Mouse (Mus musculus) forelimb bud, embryonic 11.5 days (tissue): Measurements from ENCODE around the gene Krt80.
A peak's percentile ranks its signal among the peaks of the same experiment; 100 is the strongest.

Source experiments
- DNase-seq: peaks from one replicate; pipeline ENCODE4 v3.0.0-alpha.2; 2012; ENCODE audit warnings: low read depth, low spot score

Gene Krt80

DNA sequence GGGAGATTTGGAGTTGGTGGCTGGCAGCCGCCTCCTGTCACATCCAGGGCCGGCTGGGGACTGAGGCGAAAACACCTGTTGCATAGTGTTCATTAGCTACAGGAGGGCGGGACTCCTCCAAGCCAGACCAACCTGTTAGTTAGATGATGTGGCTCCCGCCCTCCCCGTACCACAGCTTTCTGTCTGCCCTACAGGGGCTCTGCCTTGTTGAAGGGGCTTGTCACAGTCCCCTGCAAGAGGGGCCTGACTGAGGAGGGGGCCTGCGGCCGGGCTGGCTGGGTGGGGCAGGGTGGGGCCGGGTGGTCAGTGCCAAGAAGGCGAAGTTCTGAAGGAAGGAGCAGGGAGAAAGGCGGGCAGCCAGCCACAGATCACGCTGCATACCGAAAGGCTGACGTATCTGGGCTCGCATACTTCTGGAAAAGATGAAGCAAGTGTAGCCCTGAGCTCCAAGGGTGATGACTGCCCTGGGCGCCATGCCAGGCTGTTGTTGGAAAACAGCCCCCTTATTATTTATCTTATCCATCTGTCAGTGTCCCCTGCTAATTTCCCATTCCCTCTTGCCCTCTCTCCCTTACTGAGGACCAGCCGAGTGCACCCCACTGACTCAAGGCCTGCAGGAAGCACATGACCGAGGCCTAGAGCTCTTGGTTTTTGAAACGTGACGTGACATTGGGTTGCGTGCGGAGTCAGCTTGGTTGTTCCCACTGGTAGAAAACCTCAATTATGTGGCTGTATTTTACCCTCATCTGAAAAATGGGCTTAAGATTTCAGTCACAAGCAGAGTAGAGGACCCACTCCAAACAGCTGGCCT lies at the start of gene Krt80:
Gene Krt80 (minus strand): TSS at position 62 of the 811 bp plus-strand sequence.
- no peak for DNase-seq

DNA sequence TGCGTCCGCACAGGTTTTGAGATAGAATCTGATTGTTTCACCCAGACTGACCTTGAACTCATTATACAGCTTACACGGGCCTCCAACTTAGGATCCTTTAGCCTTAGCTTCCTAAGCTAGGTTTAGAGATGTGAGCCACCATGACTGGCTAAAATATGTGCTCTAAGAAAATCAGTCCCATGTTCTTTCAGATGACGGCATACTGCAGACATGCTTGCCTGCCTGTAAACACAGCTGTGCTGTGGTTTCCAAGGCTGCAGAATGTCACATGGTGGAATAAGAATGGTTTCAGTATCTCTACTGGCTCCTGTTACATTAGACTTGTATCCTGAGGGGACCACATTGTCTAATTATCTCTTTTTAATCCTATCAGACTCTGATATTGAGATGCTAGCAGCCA lies 49.0 kb upstream of the Krt80 start:
- no peak for DNase-seq

DNA sequence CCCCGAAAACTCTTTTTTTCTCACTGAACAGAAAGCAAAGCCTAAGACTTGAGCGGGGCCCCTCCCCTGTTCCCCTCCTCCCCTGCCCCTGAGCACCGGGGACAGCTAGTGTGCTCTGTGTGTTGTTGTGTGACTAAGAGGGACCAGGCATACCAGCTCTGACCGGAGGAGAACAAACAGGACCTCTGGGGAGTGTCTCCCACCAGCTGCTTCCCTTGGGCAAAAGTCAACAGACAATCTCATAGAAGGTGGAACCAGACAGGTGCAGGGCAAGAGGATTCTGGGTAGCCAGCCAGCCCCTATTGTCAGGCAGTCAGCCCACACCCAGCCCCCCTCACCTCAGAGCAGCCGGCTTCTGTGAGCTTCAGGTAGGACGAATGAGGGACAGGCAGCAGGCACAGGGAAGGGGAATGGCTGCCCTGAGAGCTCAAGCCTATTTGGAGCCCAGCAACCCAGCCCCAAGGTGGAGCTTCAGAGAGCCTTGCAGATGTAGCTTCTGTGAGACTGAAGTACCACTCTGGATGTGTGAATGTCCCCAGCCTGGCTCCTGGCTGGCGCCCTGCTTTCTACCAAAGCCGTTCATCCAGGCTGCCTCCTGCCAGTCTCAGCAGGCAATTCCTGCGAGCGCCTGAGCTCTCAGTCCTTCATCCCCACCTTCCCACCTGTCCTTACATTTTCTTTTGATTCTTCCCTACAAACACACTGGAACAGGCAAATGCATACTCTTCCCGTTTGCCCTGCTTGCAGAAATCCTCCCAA lies 45.0 kb upstream of the Krt80 start:
- DNase-seq = no peak

DNA sequence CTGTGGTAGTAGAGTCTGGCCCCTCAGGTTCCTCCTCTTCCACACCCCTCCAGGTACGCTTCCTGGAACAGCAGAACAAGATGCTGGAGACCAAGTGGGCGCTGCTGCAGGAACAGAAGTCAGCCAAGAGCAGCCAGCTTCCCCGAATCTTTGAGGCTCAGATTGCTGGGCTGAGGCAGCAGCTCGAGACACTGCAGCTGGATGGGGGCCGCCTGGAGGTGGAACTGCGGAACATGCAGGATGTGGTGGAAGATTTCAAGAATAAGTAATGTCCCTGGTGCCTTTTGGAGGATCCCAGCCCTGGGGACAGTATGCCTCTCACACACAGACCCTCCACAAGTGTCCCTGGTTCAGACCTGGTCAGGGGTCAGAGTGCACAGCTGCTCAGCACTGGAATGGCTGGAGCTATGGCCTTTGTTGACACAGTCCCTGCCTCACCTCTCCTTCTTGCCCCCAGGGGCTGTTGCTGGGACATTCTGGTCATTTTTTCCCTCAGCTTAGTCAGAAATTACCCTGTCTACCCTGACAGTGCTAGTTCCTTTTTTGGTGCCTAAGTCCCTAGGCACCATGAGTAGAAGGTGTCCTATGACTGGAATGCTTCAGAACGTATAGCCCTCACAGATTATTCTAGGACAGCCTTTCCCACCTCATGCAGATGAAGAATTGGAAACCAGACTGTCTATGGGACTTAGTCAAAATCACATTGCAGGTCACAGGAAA lies 44.1 kb upstream of the Krt80 start:
- DNase-seq = no peak

DNA sequence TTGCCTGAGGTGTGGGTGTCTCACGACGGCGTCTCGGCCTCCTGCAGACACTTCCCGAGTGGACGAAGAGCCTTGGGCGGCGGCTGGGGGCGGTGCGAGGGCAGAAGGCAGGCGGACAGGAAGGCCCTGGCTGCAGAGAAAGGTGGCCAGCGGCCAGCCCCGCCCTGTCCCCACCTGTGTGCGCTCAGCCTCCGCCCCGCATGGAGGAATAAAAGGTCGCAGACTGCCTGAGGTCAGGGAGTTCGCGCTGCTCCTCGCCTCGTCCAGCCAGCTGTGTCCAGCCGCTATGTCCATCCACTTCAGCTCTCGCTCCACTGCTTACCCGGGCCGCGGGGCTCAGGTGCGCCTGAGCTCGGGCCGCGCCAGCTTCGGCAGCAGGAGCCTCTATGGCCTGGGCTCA lies 42.2 kb upstream of the Krt80 start:
- no peak for DNase-seq

DNA sequence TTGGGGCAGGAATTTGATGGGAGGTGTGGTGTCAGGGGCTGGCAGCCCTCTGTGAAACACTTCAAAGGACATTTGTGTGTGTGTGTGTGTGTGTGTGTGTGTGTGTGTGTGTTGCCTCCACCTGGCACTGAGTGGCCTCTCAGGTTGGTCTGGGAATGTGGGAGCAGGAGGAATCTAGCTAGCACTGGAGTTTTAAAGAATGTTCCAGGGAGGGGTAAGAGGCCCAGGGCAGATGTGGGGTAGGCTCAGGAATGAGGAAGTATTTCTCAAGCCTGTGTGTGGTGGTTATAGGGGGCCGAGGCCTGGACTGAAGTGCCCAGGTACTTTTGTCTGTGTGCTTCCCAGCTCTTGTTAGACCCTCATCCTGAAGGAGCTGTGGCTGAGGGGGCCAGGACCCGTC lies 40.8 kb upstream of the Krt80 start, which contains the start of gene Krt7:
Gene Krt7 (plus strand): TSS at position 269 of the 400 bp plus-strand sequence.
- peak; percentile 49 for DNase-seq

DNA sequence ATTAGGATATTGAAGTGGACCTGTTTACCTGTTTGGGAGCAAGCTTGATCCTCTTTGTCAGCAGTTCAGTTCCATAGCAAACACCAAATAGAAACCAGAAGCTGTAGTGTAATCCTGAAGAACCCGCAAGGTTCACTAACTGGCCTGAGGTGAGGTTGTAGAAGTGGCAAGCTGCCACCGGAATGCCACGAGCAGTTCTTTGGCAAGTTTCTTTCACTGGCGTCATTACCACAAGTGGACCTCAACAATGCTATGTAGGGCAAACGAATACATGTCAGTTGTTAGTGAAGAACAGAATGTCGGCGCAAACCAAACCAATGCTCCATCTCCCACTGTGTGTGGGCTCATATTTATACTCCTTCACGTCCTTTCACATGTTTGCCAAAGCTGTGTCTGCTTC lies 28.3 kb upstream of the Krt80 start:
- no peak for DNase-seq

DNA sequence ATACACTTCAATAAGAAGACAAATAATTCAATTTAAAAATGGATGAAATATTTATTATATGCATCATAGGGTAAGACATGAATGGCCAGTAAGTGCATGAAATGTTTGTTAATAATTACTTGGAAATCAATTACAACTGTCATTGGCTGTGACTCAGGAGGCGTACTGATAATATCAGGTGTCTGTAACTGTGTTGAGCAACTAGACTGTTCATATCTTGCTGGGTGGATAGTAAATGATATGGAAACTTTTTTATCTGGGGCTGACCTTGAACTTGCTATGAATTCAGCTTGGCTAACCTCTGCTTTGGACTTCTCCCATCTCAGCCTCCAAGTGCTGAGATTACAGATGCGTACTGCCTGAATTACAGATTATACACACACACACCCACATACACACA lies 27.7 kb upstream of the Krt80 start:
- DNase-seq = no peak

DNA sequence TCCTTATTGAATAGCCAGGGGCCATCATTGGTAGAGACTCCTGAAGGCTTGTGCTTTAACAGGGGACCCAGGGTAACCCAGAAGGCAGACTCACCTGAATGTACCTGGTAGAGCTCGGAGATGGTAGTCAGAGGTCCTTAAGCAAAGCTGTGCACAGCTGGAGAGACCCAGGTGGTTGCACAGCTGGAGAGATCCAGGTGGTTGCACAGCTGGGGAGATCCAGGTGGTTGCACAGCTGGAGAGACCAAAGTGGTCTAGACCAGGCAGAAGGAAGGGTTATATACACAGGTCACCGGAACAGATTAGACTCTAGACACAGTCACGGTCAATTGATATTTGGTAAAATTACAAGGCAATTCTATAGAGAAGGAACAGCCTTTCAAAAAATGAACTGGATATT lies 27.0 kb upstream of the Krt80 start:
- DNase-seq = peak; percentile 48

DNA sequence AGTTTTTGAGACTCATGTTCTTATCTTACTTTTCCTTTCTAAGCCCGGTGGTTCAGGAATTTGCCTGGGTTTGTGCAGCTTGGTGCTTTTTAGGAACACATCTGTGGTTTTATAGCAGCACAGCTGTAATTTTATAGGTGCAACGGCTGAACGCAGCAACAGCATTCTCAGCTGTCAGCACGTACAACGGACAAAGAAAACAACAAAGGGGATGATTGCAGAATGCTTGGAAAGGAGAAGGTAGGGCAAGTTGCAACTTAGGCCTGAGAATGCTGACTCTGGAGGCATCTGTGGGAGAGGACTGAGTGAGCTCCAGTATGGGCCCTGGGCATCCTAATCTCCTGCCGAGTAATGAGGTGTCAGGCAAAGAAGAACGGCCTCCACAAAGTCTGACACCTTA lies 26.5 kb upstream of the Krt80 start:
- DNase-seq = peak; percentile 76

DNA sequence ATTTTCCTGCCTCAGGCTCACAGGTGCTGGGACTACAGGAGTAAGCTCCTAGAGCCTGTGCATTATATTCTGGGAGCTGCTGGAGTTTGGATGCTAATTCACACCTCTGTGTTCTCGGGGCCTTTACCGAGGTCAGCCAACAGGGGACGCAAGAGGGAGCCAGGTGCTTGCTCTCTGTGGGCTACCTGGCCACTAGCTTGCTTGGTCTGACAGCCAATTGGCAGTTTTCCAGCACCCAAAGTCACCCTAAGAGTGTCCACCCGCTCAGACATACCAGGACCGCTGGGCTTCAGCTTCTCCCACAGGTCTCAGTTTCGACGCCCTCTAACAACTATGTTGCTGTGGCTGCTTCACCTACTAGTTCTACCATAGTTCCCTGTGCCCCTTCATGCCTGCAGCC lies 24.9 kb upstream of the Krt80 start:
- DNase-seq = no peak

DNA sequence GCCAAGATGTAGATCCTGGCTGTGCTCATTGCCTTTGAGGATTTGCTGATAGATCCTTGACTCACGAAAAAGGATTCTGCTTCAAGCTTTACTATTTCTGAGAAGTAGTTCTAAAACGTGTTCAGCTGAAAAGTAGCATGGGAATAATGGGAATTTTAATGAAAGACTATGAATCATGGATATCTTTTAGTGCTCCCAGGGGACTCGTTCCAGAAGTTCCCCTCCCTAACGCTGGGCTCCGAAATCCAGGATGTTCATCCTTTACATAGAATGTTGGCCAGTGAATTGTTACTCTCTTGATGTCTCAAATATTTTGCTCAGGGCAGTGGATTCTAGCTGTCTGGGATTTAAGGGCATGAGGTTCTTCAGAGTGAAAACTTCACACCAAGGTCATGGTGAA lies 22.3 kb upstream of the Krt80 start:
- no peak for DNase-seq

DNA sequence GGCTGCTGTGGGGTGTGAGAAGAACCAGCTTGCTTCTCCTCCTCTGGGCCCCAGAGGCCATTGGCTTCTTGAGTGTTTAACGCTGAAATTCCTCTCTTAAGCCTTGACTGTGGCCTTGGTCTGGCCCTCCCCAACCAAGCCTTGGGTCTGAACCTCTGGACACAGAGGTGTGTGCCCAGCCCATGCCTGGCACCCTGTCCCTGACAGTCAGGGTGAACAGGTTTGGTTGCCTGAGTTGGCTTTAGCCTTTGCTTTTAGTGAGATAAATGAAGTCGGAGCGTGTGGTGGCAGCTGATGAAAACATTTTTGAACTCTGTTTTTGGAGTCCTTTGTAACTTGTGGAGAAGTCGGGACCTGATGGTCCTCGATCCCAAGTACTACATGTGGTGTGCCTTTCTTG lies 20.2 kb upstream of the Krt80 start:
- no peak for DNase-seq

DNA sequence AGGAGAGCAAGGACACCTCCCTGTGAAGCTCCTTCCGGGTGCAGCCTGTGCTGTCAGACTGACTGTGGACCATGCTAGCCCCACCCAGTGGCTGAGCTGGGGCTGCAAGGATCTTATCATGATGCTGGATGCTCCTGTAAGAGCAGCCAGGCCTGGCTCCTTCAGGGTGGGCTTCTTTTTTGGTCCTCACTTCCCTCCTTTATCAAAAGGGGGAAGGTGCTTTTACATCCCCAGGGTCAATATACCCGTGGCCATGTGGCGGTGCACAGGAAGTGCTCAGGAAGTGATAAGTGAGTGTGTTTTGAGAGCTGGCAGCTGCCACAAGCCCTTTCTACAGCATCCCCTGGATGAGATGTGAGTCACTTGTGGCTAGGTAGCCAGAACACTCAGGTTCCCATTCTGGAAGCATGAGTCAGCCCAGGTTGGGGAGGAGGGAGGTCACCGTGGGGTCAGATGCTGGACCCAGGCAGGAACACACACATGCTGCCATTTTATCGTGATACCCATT lies 18.1 kb upstream of the Krt80 start:
- no peak for DNase-seq

DNA sequence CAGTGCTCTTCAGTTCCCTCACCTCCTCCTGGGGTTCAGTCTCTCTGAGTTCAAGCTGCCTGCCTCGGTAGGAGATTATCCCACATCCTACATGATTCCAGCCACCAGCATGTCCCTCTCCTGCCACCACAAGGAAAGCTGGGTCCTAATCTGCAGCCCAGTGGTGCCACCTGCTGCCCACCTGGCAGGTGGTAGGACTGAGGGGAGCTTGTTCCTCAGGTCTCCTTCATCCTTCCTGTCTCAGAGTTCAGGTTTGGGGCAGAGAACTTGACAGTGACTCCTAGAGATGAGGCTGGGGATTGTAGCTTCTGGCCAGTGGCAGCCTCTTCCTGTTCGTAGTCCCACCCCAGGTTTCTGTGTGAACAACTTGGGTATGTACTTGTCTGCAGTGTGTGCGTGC lies 17.2 kb upstream of the Krt80 start:
- DNase-seq = no peak

DNA sequence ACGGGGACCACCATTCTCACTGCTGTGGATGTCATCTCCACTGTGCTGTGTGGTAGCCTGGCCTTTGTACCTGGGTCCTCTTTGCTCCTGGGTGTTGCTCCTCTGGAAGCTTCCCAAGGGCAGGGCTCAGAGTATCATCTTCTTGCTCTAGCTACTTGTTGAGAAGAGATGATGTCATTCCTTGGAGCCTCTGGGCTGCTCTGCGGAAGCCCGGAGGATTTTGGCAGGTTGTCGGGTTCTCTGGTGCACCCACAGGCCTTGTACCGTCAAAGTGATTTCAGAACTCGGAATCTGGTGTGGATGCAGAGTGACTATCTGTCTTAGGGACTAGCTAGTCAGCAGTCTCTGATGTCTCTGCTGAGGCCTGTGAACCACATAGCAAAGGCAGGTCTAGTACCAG lies 15.1 kb upstream of the Krt80 start:
- no peak for DNase-seq

DNA sequence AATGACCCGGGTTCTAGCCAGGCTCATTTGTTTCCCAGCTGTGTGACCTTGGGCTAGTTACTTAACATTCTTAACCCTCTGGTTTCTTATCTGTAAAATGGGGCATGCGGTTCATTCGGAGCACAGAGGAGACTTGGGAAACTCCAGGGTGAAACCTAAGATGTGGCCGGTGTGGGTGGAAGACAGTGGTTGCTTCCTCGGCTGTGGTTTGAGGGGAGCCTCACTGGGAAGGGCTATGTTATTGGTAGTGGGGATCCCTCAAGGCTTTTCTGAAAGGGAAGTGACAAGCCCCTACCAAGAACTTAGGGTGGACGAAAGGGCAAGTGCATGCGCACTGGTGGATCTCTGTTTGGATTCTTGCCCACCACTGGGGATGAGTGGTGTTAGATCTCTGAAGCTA lies 14.6 kb upstream of the Krt80 start:
- no peak for DNase-seq

DNA sequence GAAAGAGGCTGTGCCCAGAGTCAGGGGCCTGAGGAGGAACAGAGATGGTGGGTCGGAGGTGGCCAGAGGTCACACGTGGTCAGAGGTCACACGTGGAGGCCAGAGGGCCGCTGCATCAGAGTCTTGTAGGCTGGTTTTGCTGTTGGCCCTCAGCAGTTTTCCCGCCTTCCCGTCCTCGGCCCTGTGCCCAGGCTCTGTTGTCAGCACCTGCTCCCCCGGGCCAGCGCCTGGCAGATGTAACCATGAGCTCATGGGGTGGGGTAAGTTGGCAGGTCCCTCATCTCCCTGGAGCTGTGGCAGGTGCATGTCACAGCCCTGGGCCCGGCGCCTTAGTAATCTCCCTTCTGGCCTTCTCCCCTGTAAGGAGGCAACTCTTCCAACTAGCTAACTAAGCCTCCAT lies 12.8 kb upstream of the Krt80 start:
- no peak for DNase-seq

DNA sequence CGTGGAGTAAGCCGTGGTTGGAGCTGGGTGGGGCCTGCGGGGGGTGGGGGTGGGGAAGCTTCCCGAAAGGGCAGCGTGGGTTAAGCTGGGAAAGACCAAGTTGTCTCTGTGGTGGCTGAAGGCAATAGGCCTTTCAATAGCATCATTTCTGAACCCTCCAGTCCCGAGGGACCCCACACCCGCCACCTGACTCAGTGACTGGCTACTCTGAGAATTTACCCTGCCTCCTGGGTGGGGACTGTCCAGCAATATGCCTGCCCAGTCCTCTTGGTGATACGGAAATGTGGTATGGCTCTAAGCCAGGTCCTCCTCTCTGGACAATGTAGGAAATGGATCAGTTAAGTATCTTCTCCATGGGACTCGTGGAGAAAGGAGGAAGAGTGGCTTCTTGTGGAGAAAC lies 11.8 kb upstream of the Krt80 start:
- no peak for DNase-seq

DNA sequence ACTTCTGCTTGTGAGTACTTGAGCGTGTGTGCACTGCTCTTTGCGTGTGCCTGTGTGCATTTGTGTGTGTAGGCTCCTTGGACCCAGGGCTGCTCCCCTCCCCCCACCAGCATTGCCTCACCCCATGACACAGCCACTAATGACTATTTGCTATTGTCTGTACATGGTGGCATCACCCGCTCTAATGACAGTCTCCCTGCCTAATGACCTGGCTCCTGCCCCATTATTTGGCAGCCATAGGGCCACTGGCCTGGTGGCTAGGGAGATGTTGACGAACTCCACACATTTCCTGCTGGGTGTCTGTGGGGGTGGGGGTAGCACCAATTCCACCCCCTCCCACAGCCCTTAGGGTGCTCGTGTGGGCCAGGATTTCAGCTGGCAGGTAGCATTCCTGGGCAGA lies 8.7 kb upstream of the Krt80 start:
- no peak for DNase-seq

DNA sequence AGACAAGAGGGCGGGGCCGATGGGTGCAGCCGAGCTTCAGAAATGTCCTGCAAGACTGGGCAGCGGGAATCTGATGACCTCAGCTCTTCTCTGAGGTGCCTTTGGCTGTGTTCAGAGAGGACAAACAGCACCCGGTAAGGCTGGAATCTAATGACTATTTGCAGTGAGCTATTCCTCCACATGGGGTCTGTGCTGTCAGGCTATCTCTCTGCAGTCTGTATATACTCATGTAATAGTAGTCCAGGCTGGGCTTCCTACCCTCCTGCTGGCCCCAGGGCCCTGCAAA lies 6.8 kb upstream of the Krt80 start:
- no peak for DNase-seq

DNA sequence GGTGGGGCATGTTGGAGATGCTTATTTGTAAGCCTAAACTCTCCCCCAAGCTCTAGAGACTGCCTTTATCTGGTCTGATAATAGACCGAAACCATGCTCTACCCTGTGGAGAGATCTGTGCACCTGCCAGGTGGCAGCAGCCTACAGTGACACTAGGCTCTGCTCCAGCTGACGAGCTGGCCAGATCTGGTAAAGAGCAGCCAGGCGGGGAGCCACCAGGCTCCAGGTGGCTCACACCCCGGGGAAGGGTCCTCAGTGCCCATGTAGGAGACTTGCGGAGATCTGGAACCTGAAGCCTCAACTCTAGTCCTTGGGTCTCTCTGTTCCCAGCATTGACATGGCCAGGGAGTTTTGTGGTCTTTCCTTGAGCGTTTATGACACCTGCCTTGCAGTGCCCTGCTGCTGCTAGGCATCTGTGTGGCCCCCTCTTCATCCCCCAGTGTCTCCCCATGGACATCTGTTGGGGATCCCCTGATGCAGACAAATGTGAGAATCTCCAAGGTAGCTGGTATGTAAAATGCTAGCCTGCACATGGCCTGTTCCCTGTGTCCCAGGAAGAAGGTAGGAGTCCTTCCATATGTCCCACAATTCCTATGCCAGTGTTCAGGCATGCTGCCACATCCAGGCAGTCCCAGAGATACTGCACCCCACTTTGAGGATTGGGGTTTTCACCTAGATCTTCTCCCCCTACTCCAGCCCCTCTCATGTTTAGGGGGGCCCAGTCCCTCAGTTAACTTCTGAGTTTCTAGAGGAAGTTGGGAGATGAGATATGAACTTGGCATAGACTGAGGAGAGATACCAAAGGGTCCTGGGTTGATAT lies 6.2 kb upstream of the Krt80 start:
- no peak for DNase-seq
